Mouse (Mus musculus) MEL (cell line): ENCODE data around the gene Npnt. TPM values are rescaled to one million over a fixed set of nuclear protein-coding genes. Genes with fewer than 3 reads are reported as not detected.

Experiments used
- DNase-seq: peaks from one replicate; pipeline ENCODE4 v3.0.0; 2011; ENCODE audit warnings: low read depth, low spot score
- H3K27ac ChIP-seq: 2 replicates; pipeline ENCODE4 v1.5.1; 2012; ENCODE audit warnings: low read depth, mild to moderate bottlenecking, control low read depth, low read length, moderate library complexity; ENCODE audit not compliant: control insufficient read depth
- H3K27me3 ChIP-seq, 2 experiments: fragments of 150-350 bp in 1 of 2; sonication (generic) in 1 of 2; 2 replicates each; pipeline ENCODE4 v1.6.1; 2012; ENCODE audit warnings: low read length in 2 of 2, mild to moderate bottlenecking in 2 of 2, improper control_type of control experiment in 1 of 2, moderate library complexity in 1 of 2; ENCODE audit not compliant: insufficient read depth in 2 of 2, control insufficient read depth in 1 of 2
- H3K36me3 ChIP-seq, 2 experiments: 2 replicates each; pipeline ENCODE4 v1.6.1; 2012 to 2014; ENCODE audit warnings: low read length in 2 of 2, improper control_type of control experiment in 1 of 2, inconsistent platforms in 1 of 2, mild to moderate bottlenecking in 1 of 2; ENCODE audit not compliant: insufficient read depth in 2 of 2, control insufficient read depth in 1 of 2
- H3K4me1 ChIP-seq, 2 experiments: fragments of 150-350 bp in 1 of 2; sonication (generic) in 1 of 2; 2 replicates each; pipeline ENCODE4 v1.6.1; 2012; ENCODE audit warnings: low read length in 2 of 2, improper control_type of control experiment in 1 of 2, mild to moderate bottlenecking in 1 of 2; ENCODE audit not compliant: insufficient read depth in 2 of 2, control insufficient read depth in 1 of 2
- H3K4me3 ChIP-seq, 2 experiments: fragments of 150-350 bp in 1 of 2; sonication (generic) in 1 of 2; 2 replicates each; pipeline ENCODE4 v1.5.1; 2012; ENCODE audit warnings: low read depth in 2 of 2, low read length in 2 of 2, mild to moderate bottlenecking in 2 of 2, moderate library complexity in 2 of 2, control low read depth in 1 of 2, improper control_type of control experiment in 1 of 2; ENCODE audit not compliant: control insufficient read depth in 1 of 2, insufficient read depth in 1 of 2
- H3K79me2 ChIP-seq: 2 replicates; pipeline ENCODE4 v1.6.1; 2012; ENCODE audit warnings: mild to moderate bottlenecking, low read length, moderate library complexity; ENCODE audit not compliant: control insufficient read depth, poor library complexity, insufficient read depth
- H3K9ac ChIP-seq: 2 replicates; pipeline ENCODE4 v1.6.1; 2012; ENCODE audit warnings: low read depth, mild to moderate bottlenecking, control low read depth, low read length, moderate library complexity; ENCODE audit not compliant: control insufficient read depth, poor library complexity, severe bottlenecking
- H3K9me3 ChIP-seq: fragments of 150-350 bp; sonication (generic); replicated peaks from 2 replicates; pipeline ENCODE4 v1.6.1; 2012; ENCODE audit warnings: mild to moderate bottlenecking, low read length, improper control_type of control experiment, moderate library complexity; ENCODE audit not compliant: insufficient read depth
- CHD1 ChIP-seq: IDR thresholded peaks from 2 replicates; pipeline ENCODE4 v1.6.1; 2012; ENCODE audit warnings: low read depth, mild to moderate bottlenecking, inconsistent platforms, low read length, improper control_type of control experiment
- CHD2 ChIP-seq: IDR thresholded peaks from 2 replicates; pipeline ENCODE4 v1.6.1; 2011; ENCODE audit warnings: low read length, improper control_type of control experiment
- CTCF ChIP-seq, 3 experiments: IDR thresholded peaks in 2 of 3; conservative IDR thresholded peaks in 1 of 3; 2 replicates each; pipeline ENCODE4 v1.5.1; 2011 to 2012; ENCODE audit warnings: low read length in 3 of 3, low read depth in 2 of 3, mild to moderate bottlenecking in 2 of 3, improper control_type of control experiment in 1 of 3, inconsistent platforms in 1 of 3, mixed read lengths in 1 of 3, moderate library complexity in 1 of 3; ENCODE audit not compliant: control insufficient read depth in 1 of 3, insufficient read depth in 1 of 3, poor library complexity in 1 of 3, severe bottlenecking in 1 of 3
- E2F4 ChIP-seq: IDR thresholded peaks from 2 replicates; pipeline ENCODE4 v1.6.1; 2011; ENCODE audit warnings: low read depth, low read length, improper control_type of control experiment, borderline replicate concordance
- ELF1 ChIP-seq: IDR thresholded peaks from 2 replicates; pipeline ENCODE4 v1.6.1; 2014; ENCODE audit warnings: low read depth, mild to moderate bottlenecking, inconsistent platforms, low read length, improper control_type of control experiment, moderate library complexity
- GATA1 ChIP-seq: IDR thresholded peaks from 2 replicates; pipeline ENCODE4 v1.6.1; 2011; ENCODE audit warnings: low read depth, low read length, improper control_type of control experiment
- HCFC1 ChIP-seq: IDR thresholded peaks from 2 replicates; pipeline ENCODE4 v1.6.1; 2012; ENCODE audit warnings: low read depth, mild to moderate bottlenecking, inconsistent platforms, low read length, improper control_type of control experiment, moderate library complexity
- JUND ChIP-seq: IDR thresholded peaks from 2 replicates; pipeline ENCODE4 v1.6.1; 2011; ENCODE audit warnings: low read depth, mild to moderate bottlenecking, improper control_type of control experiment, low read length
- MAFK ChIP-seq: IDR thresholded peaks from 2 replicates; pipeline ENCODE4 v1.6.1; 2011; ENCODE audit warnings: low read depth, mild to moderate bottlenecking, low read length, improper control_type of control experiment, borderline replicate concordance
- MAZ ChIP-seq: IDR thresholded peaks from 2 replicates; pipeline ENCODE4 v1.6.1; 2012; ENCODE audit warnings: low read depth, mild to moderate bottlenecking, inconsistent platforms, low read length, improper control_type of control experiment
- MEF2A ChIP-seq: IDR thresholded peaks from 2 replicates; pipeline ENCODE4 v1.6.1; 2014; ENCODE audit warnings: low read depth, mild to moderate bottlenecking, inconsistent platforms, low read length, improper control_type of control experiment; ENCODE audit not compliant: poor library complexity, insufficient replicate concordance, severe bottlenecking; ENCODE audit errors: extremely low read depth
- MXI1 ChIP-seq: IDR thresholded peaks from 2 replicates; pipeline ENCODE4 v1.6.1; 2011; ENCODE audit warnings: mild to moderate bottlenecking, low read depth, low read length, improper control_type of control experiment
- MYB ChIP-seq: IDR thresholded peaks from 2 replicates; pipeline ENCODE4 v1.6.1; 2011; ENCODE audit warnings: mild to moderate bottlenecking, low read depth, low read length, improper control_type of control experiment
- MYC ChIP-seq: IDR thresholded peaks from 2 replicates; pipeline ENCODE4 v1.6.1; 2011; ENCODE audit warnings: low read depth, mild to moderate bottlenecking, low read length, improper control_type of control experiment, moderate library complexity
- POLR2A ChIP-seq, 2 experiments: IDR thresholded peaks; 2 replicates each; pipeline ENCODE4 v1.6.1; 2011 to 2012; ENCODE audit warnings: low read length in 2 of 2, mild to moderate bottlenecking in 2 of 2, control low read depth in 1 of 2, improper control_type of control experiment in 1 of 2, low read depth in 1 of 2, moderate library complexity in 1 of 2; ENCODE audit not compliant: control insufficient read depth in 1 of 2, insufficient read depth in 1 of 2, poor library complexity in 1 of 2
- POLR2AphosphoS2 ChIP-seq: IDR thresholded peaks from 2 replicates; pipeline ENCODE4 v1.6.1; 2011; ENCODE audit warnings: low read length, improper control_type of control experiment
- RAD21 ChIP-seq: IDR thresholded peaks from 2 replicates; pipeline ENCODE4 v1.6.1; 2011; ENCODE audit warnings: mild to moderate bottlenecking, low read depth, low read length, improper control_type of control experiment
- RCOR1 ChIP-seq: IDR thresholded peaks from 2 replicates; pipeline ENCODE4 v1.6.1; 2012; ENCODE audit warnings: low read depth, mild to moderate bottlenecking, inconsistent platforms, low read length, improper control_type of control experiment
- SIN3A ChIP-seq: IDR thresholded peaks from 2 replicates; pipeline ENCODE4 v1.6.1; 2012; ENCODE audit warnings: low read length, improper control_type of control experiment, inconsistent platforms
- SMC3 ChIP-seq: IDR thresholded peaks from 2 replicates; pipeline ENCODE4 v1.6.1; 2011; ENCODE audit warnings: low read depth, low read length, improper control_type of control experiment
- TBP ChIP-seq: IDR thresholded peaks from 2 replicates; pipeline ENCODE4 v1.8.0; 2011; ENCODE audit warnings: low read depth, low read length, improper control_type of control experiment
- TCF12 ChIP-seq: IDR thresholded peaks from 2 replicates; pipeline ENCODE4 v1.6.1; 2014; ENCODE audit warnings: low read depth, mild to moderate bottlenecking, inconsistent platforms, low read length, improper control_type of control experiment, moderate library complexity
- ZC3H11A ChIP-seq: IDR thresholded peaks from 2 replicates; pipeline ENCODE4 v1.6.1; 2012; ENCODE audit warnings: low read depth, mild to moderate bottlenecking, inconsistent platforms, low read length, improper control_type of control experiment
- ZMIZ1 ChIP-seq: IDR thresholded peaks from 2 replicates; pipeline ENCODE4 v1.6.1; 2012; ENCODE audit warnings: low read depth, mild to moderate bottlenecking, inconsistent platforms, low read length, improper control_type of control experiment, moderate library complexity
- ZNF384 ChIP-seq: IDR thresholded peaks from 2 replicates; pipeline ENCODE4 v1.6.1; 2012; ENCODE audit warnings: low read depth, mild to moderate bottlenecking, inconsistent platforms, low read length, improper control_type of control experiment
- polyA plus RNA-seq, 2 experiments: library from polyadenylated mRNA; stranded (reverse) in 1 of 2; unstranded in 1 of 2; fragments of >175 nt in 1 of 2; fragments of >200 nt in 1 of 2; gene quantifications; 2 replicates each; pipeline versions ENCODE4 v1.2.1 to v1.2.4; 2012; ENCODE audit warnings: low replicate concordance in 2 of 2, low read depth in 1 of 2; ENCODE audit not compliant: insufficient read length in 2 of 2, insufficient read depth in 1 of 2, missing spikeins in 1 of 2
- total RNA-seq: library from RNA; depleted of rRNA; stranded (reverse); fragments of 300-350 nt; gene quantifications from 2 replicates; pipeline ENCODE4 v1.2.3, GENCODE M21; 2012

Gene Npnt
- total and polyA plus RNA-seq, 3 experiments = 0.06 TPM; not detected in 2

- no peaks in the 10 kb centered on the region for H3K79me2 ChIP-seq
- no peak overlapping the region for H3K27ac ChIP-seq
- H3K9ac ChIP-seq = no peak overlapping the region
- TF ChIP-seq MYB = no peak
- TF ChIP-seq CHD1 = no peak
- no peak for TF ChIP-seq ZMIZ1
- TF ChIP-seq ZNF384 = no peak
- no peak for TF ChIP-seq ELF1
- TF ChIP-seq MXI1 = no peak
- TF ChIP-seq RAD21 = no peak
- no peak for TF ChIP-seq SMC3
- TF ChIP-seq RCOR1 = no peak
- TF ChIP-seq MEF2A = no peak
- no peak for TF ChIP-seq ZC3H11A
- TF ChIP-seq HCFC1 = no peak
- no peak for TF ChIP-seq MAFK
- TF ChIP-seq TBP = no peak
- no peaks in the 10 kb centered on the region for H3K27me3 ChIP-seq
- H3K4me3 ChIP-seq = no peak overlapping the region
- peaks cover 0 to 5% of the 10 kb centered on the region in 2 experiments; a peak in 2 of 4 replicates for H3K36me3 ChIP-seq
- no peaks in the 10 kb centered on the region for H3K9me3 ChIP-seq
- no peak for DNase-seq
- peaks cover 4 to 18% of the 10 kb centered on the region in 2 experiments for H3K4me1 ChIP-seq
Observed at GRCm38 (mm10) chr3:132858849-132859248, 91.2 kb downstream of the Npnt start.

- DNase-seq = no peak
Observed at GRCm38 (mm10) chr3:132856651-132857050, 93.4 kb downstream of the Npnt start.

More at GRCm38 (mm10) chr3:132856651-132857050, 93.4 kb downstream of the Npnt start:
- H3K36me3 ChIP-seq = peaks cover 0 to 5% of the 10 kb centered on the region in 2 experiments; a peak in 2 of 4 replicates
- H3K4me3 ChIP-seq = no peak overlapping the region
- no peak overlapping the region for H3K9ac ChIP-seq
- TF ChIP-seq MAFK (no peak), ELF1 (no peak), MAZ (no peak), GATA1 (no peak), E2F4 (no peak), SIN3A (no peak), CTCF (IDR thresholded peaks at IDR 0.05 in 2 of 3, conservative IDR thresholded peaks at IDR 0.05 in 1 of 3; ENCODE audit: control insufficient read depth in 1 of 3, insufficient read depth in 1 of 3, low read depth in 2 of 3, low read length in 3 of 3, poor library complexity in 1 of 3, severe bottlenecking in 1 of 3) (no peak), HCFC1 (no peak), JUND (no peak), CHD2 (no peak), TCF12 (no peak), POLR2A (IDR thresholded peaks at IDR 0.05; ENCODE audit: control insufficient read depth in 1 of 2, insufficient read depth in 1 of 2, low read depth in 1 of 2, low read length in 2 of 2, poor library complexity in 1 of 2) (no peak), CHD1 (no peak), POLR2AphosphoS2 (no peak), MYC (no peak), TBP (no peak)
- peaks cover 4 to 14% of the 10 kb centered on the region in 2 experiments for H3K4me1 ChIP-seq
- H3K27me3 ChIP-seq = no peaks in the 10 kb centered on the region
- no peaks in the 10 kb centered on the region for H3K79me2 ChIP-seq
- H3K9me3 ChIP-seq = no peaks in the 10 kb centered on the region
- no peak overlapping the region for H3K27ac ChIP-seq
